Mouse (Mus musculus): ENCODE data around the gene Cirbp. TPM values are rescaled to one million over a fixed set of nuclear protein-coding genes. Genes with fewer than 3 reads are reported as not detected.

Cirbp gene
- polyA plus RNA-seq, 1 experiment from 2014 or later = 222 TPM

DNA sequence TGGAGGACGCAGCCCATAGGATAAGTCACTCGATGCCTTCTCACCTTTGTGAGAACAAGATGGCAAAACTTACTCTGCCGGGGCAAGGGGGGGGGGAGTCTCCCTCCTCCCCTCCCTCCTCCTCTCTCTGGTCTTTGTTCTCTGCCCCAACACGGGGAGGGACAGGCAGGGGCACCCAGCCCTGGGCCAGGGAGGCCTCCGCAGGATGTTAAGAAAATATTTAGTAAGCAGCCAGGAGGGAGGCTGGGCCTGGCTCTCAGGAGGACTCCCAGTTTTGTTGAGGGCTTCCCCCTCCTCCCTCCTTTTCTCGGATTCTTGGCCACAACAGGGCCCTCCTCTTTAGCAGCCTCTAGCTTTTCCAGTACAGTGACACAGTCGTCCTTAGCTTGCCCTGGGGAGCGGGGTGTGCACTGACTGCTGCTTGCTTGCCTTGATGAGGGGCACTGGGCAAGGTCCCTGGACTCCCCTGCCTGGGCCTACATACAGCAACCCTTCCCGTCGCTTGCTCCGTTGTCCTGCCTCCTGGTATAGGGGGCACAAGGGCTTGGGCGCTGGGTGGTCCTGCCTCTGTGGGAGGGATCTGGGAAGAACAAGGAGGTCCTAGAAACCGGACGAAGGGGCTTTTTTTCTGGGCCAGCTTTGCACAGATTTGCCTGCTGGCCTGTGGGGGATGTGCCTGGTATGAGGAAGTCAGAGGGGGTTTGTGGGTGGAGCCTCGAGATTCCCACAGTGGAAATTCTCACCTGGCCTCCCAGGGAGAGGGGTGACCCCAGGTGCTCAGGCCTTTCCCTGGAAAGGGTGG lies 13.5 kb upstream of the Cirbp start:
- no peaks in the 10 kb centered on the region for H3K9me3 ChIP-seq (ENCODE audit: control insufficient read depth)
- 3% methylated on average over 15 of the region's 15 CpGs for WGBS
- H3K36me3 ChIP-seq (ENCODE audit: control insufficient read depth, insufficient read depth) = peaks cover 65% of the 10 kb centered on the region
- no peaks in the 10 kb centered on the region for H3K27me3 ChIP-seq (replicated peaks; ENCODE audit: control insufficient read depth, insufficient read depth, low read length)
- peak overlapping the region; percentile 86 for H3K4me2 ChIP-seq (replicated peaks; ENCODE audit: low read depth)
- peak overlapping the region; percentile 74 for H3K9ac ChIP-seq (ENCODE audit: low read depth, low read length)
- peak overlapping the region; percentile 92 for H3K27ac ChIP-seq (ENCODE audit: low read depth, low read length)
- peaks cover 23% of the 10 kb centered on the region for H3K4me1 ChIP-seq (replicated peaks; ENCODE audit: control insufficient read depth, insufficient read depth, low read length)
- 0 out of 2 replicates have a peak, but pooled peaks have one; percentile 11 for TF ChIP-seq CTCF (IDR thresholded peaks at IDR 0.05; ENCODE audit: low read depth)
- no peak for ATAC-seq
- peak overlapping the region; percentile 95 for H3K4me3 ChIP-seq (ENCODE audit: low read depth, low read length)

DNA sequence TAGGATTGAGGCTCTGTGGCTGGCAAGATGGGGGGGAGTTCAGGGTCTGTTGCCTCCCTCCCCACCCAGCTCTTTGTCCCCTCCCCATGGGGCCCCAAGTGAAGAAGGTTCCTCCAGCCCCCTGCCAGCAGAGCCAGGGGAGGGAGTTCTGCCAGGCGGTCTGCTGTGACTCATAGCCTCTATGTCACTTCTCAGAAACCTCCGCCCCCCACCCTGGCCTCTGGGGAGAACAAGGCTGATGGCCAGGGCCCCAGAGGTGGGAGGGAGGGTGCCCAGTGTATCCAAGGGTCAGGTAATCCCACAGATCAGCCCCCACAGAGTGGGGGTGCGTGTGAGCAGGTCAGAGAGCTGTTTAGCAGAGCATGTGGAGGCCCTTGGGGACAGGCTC lies 12.9 kb upstream of the Cirbp start:
- WGBS = 5% methylated on average over 3 of the region's 3 CpGs

DNA sequence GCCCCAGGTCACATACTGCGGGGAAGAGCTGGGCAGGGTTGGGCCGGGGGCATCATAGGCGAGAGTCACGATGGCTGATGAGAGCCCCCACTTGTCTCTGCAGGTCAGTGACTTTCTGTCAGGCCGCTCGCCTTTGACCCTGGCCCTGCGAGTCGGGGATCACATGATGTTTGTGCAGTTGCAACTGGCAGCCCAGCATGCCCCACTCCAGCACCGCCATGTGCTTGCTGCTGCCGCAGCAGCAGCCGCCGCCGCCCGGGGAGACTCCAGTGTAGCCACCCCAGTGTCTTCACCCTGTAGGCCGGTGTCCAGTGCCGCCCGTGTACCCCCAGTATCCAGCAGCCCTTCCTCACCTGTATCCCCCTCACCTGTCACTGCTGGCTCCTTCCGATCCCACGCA lies 12.1 kb upstream of the Cirbp start:
- H3K4me2 ChIP-seq (replicated peaks; ENCODE audit: low read depth) = peak overlapping the region; percentile 86
- H3K9ac ChIP-seq (ENCODE audit: low read depth, low read length) = peak overlapping the region; percentile 31
- peak overlapping the region; percentile 92 for H3K27ac ChIP-seq (ENCODE audit: low read depth, low read length)
- H3K27me3 ChIP-seq (replicated peaks; ENCODE audit: control insufficient read depth, insufficient read depth, low read length) = no peaks in the 10 kb centered on the region
- no peak for ATAC-seq
- H3K4me3 ChIP-seq (ENCODE audit: low read depth, low read length) = no peak overlapping the region
- 70% methylated on average over 19 of the region's 19 CpGs for WGBS
- H3K4me1 ChIP-seq (replicated peaks; ENCODE audit: control insufficient read depth, insufficient read depth, low read length) = peaks cover 27% of the 10 kb centered on the region
- no peak for TF ChIP-seq CTCF (IDR thresholded peaks at IDR 0.05; ENCODE audit: low read depth)
- no peaks in the 10 kb centered on the region for H3K9me3 ChIP-seq (ENCODE audit: control insufficient read depth)
- H3K36me3 ChIP-seq (ENCODE audit: control insufficient read depth, insufficient read depth) = peaks cover 69% of the 10 kb centered on the region

More for the DNA sequence above, 12.9 kb upstream of the Cirbp start:
- no peaks in the 10 kb centered on the region for H3K27me3 ChIP-seq (replicated peaks; ENCODE audit: control insufficient read depth, insufficient read depth, low read length)
- no peaks in the 10 kb centered on the region for H3K9me3 ChIP-seq (ENCODE audit: control insufficient read depth)
- no peak for ATAC-seq
- peak overlapping the region; percentile 86 for H3K4me2 ChIP-seq (replicated peaks; ENCODE audit: low read depth)
- peaks cover 26% of the 10 kb centered on the region for H3K4me1 ChIP-seq (replicated peaks; ENCODE audit: control insufficient read depth, insufficient read depth, low read length)
- H3K4me3 ChIP-seq (ENCODE audit: low read depth, low read length) = peak overlapping the region; percentile 95
- peak overlapping the region; percentile 74 for H3K9ac ChIP-seq (ENCODE audit: low read depth, low read length)
- peak overlapping the region; percentile 92 for H3K27ac ChIP-seq (ENCODE audit: low read depth, low read length)
- H3K36me3 ChIP-seq (ENCODE audit: control insufficient read depth, insufficient read depth) = peaks cover 69% of the 10 kb centered on the region
- no peak for TF ChIP-seq CTCF (IDR thresholded peaks at IDR 0.05; ENCODE audit: low read depth)

DNA sequence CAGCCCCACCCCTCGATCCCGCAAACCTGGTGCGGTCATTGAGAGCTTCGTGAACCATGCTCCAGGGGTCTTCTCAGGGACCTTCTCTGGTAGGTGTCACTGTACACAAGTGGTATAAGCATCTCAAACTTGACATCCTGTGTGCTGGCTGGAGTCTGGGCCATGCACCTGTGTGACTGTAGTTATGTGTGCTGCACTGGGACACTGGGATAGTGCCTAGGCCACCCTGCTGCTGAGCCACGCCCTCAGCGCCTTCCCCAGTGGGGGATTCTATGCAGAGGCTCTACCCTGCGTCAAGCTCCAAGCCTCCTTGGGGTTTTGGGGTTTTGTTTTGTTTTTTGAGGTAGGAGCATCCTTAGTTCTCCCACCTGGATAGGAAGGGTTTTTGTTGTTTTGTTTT lies 11.4 kb upstream of the Cirbp start:
- Histone ChIP-seq H3K36me3 (ENCODE audit: control insufficient read depth, insufficient read depth) (peaks cover 69% of the 10 kb centered on the region), H3K27ac (ENCODE audit: low read depth, low read length) (peak overlapping the region; percentile 92; the same call in 1 of the 2 replicates), H3K4me2 (replicated peaks; ENCODE audit: low read depth) (peak overlapping the region; percentile 86; the same call in 1 of the 2 replicates), H3K9me3 (ENCODE audit: control insufficient read depth) (no peaks in the 10 kb centered on the region), H3K27me3 (replicated peaks; ENCODE audit: control insufficient read depth, insufficient read depth, low read length) (no peaks in the 10 kb centered on the region), H3K4me1 (replicated peaks; ENCODE audit: control insufficient read depth, insufficient read depth, low read length) (peaks cover 34% of the 10 kb centered on the region), H3K4me3 (ENCODE audit: low read depth, low read length) (no peak overlapping the region), H3K9ac (ENCODE audit: low read depth, low read length) (no peak overlapping the region)
- ATAC-seq = no peak
- no peak for TF ChIP-seq CTCF (IDR thresholded peaks at IDR 0.05; ENCODE audit: low read depth)
- WGBS = 78% methylated on average over 7 of the region's 7 CpGs

DNA sequence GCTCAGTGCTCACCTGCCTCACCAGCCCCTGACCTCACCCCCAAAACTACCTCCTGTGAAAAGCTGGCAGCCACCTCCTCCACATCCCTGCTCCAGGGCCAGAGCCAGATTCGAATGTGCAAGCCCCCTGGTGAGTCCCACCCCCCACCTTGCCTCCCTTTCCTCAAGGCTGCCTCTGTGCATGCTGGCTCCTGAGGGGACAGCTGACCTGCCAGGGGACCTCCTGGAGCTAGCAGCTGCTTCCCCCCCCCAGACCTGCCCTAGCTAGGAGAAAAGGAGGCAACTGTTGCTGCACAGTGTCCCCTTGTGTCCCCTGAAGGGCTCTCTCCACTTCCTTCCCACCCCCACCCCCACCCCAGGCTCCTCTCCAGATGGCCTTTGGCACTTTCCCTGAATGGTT lies 10.5 kb upstream of the Cirbp start:
- H3K9ac ChIP-seq (ENCODE audit: low read depth, low read length) = no peak overlapping the region

DNA sequence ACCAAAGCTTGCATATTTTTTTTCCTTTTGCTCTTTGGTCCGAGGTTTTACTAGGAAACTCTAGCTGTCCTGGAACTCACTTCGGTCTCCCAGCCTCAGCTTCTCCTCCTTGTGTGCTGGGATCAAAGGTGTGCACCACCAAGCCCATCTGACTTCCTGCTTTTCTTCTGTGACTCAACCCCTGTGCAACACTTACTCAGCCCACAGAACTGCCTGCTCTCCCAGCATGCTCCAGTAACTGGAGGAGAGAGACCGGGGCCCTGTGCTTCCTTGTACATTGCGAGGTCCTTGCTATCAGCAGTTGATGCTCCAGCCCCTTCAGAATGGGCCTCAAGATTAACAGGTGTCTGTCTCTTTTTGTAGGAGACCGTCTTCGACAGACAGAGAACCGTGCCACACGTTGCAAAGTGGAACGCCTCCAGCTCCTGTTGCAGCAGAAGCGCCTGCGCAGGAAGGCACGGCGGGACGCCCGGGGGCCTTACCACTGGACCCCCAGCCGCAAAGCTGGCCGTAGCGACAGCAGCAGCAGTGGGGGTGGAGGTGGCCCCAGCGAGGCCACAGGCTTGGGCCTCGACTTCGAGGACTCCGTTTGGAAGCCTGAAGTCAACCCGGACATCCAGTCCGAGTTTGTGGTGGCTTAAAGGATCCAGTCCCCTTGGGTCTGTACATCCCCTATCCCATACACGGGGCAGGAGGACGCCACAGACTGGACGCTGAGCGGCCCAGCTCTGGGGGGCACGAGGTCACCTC lies 9.6 kb upstream of the Cirbp start:
- peaks cover 46% of the 10 kb centered on the region for H3K4me1 ChIP-seq (replicated peaks; ENCODE audit: control insufficient read depth, insufficient read depth, low read length)
- no peak for ATAC-seq

More for the DNA sequence above, 10.5 kb upstream of the Cirbp start:
- TF ChIP-seq CTCF (IDR thresholded peaks at IDR 0.05; ENCODE audit: low read depth) = no peak
- Histone ChIP-seq H3K9me3 (ENCODE audit: control insufficient read depth) (no peaks in the 10 kb centered on the region), H3K4me1 (replicated peaks; ENCODE audit: control insufficient read depth, insufficient read depth, low read length) (peaks cover 39% of the 10 kb centered on the region), H3K27me3 (replicated peaks; ENCODE audit: control insufficient read depth, insufficient read depth, low read length) (no peaks in the 10 kb centered on the region), H3K27ac (ENCODE audit: low read depth, low read length) (peak overlapping the region; percentile 92), H3K4me2 (replicated peaks; ENCODE audit: low read depth) (0 out of 2 replicates have a peak overlapping the region, but pooled peaks have one; percentile 1), H3K4me3 (ENCODE audit: low read depth, low read length) (no peak overlapping the region), H3K36me3 (ENCODE audit: control insufficient read depth, insufficient read depth) (peaks cover 62% of the 10 kb centered on the region)
- 78% methylated on average over 1 of the region's 1 CpGs for WGBS
- ATAC-seq = no peak

More for the DNA sequence above, 9.6 kb upstream of the Cirbp start:
- Histone ChIP-seq H3K4me3 (ENCODE audit: low read depth, low read length) (no peak overlapping the region), H3K9me3 (ENCODE audit: control insufficient read depth) (no peaks in the 10 kb centered on the region), H3K9ac (ENCODE audit: low read depth, low read length) (no peak overlapping the region), H3K4me2 (replicated peaks; ENCODE audit: low read depth) (no peak overlapping the region), H3K27me3 (replicated peaks; ENCODE audit: control insufficient read depth, insufficient read depth, low read length) (no peaks in the 10 kb centered on the region), H3K36me3 (ENCODE audit: control insufficient read depth, insufficient read depth) (peaks cover 58% of the 10 kb centered on the region), H3K27ac (ENCODE audit: low read depth, low read length) (peak overlapping the region; percentile 92)
- WGBS = 76% methylated on average over 29 of the region's 29 CpGs
- no peak for TF ChIP-seq CTCF (IDR thresholded peaks at IDR 0.05; ENCODE audit: low read depth)
